Mouse (Mus musculus) kidney, postnatal 0 days (tissue): ENCODE data around the gene Nrap. TPM values are rescaled to one million over a fixed set of nuclear protein-coding genes. Genes with fewer than 3 reads are reported as not detected.

ENCODE experiments used
- ATAC-seq: fragments of 200-750 bp; cut with Nextera tagmentation; replicated peaks from 2 replicates; pipeline ENCODE4 v1.8.0; 2017; ENCODE audit warnings: low read depth, moderate number of reproducible peaks, moderate TSS enrichment, moderate library complexity; ENCODE audit not compliant: low FRiP score
- DNase-seq: peaks from one replicate; pipeline ENCODE4 v3.0.0-alpha.2; 2016; ENCODE audit warnings: low spot score
- H3K27ac ChIP-seq: fragments of 300-500 bp; sonication (generic); 2 replicates; pipeline ENCODE4 v1.5.1; 2014; ENCODE audit warnings: mild to moderate bottlenecking
- H3K27me3 ChIP-seq: fragments of 300-500 bp; sonication (generic); 2 replicates; pipeline ENCODE4 v1.6.1; 2014; ENCODE audit warnings: low read length, mixed read lengths; ENCODE audit not compliant: insufficient read depth
- H3K36me3 ChIP-seq: fragments of 300-500 bp; sonication (generic); 2 replicates; pipeline ENCODE4 v1.6.1; 2014; ENCODE audit warnings: low read length, mixed read lengths; ENCODE audit not compliant: insufficient read depth
- H3K4me1 ChIP-seq: fragments of 300-500 bp; sonication (generic); replicated peaks from 2 replicates; pipeline ENCODE4 v1.6.1; 2014; ENCODE audit warnings: antibody characterized with exemption, low read length, mixed read lengths; ENCODE audit not compliant: insufficient read depth
- H3K4me2 ChIP-seq: fragments of 300-500 bp; sonication (generic); 2 replicates; pipeline ENCODE4 v1.6.1; 2014; ENCODE audit warnings: mild to moderate bottlenecking, low read length, moderate library complexity, mixed read lengths
- H3K4me3 ChIP-seq: fragments of 300-500 bp; sonication (generic); replicated peaks from 2 replicates; pipeline ENCODE4 v1.5.1; 2014; ENCODE audit warnings: low read depth, low read length
- H3K9ac ChIP-seq: fragments of 300-500 bp; sonication (generic); 2 replicates; pipeline ENCODE4 v1.6.1; 2014; ENCODE audit warnings: low read depth, low read length
- H3K9me3 ChIP-seq: fragments of 300-500 bp; sonication (generic); replicated peaks from 2 replicates; pipeline ENCODE4 v1.6.1; 2016; ENCODE audit warnings: low read length, inconsistent platforms, mixed read lengths
- CTCF ChIP-seq: IDR thresholded peaks from 2 replicates; pipeline ENCODE4 v1.5.1; 2016; ENCODE audit warnings: antibody characterized with exemption, low read depth, mild to moderate bottlenecking, moderate library complexity
- WGBS: fragments of 180-500 bp; shearing (Covaris S2); extraction: QIAGEN DNeasy Blood & Tissue Kit; methylation state at CpG from one replicate; pipeline ENCODE4 v1.1.7; 2014; 5-methylcytosine and 5-hydroxymethylcytosine counted together
- polyA plus RNA-seq: library from polyadenylated mRNA; unstranded; fragments of >200 nt; fragmentation: Nextera tagmentation; extraction: Ambion mirVana; gene quantifications from 2 replicates; pipeline ENCODE4 v1.2.1, GENCODE M21; 2015

Gene Nrap
- polyA plus RNA-seq, 1 experiment from 2014 or later: 0.41 TPM

GRCm38 (mm10) chr19:56349295-56349694 is 40.5 kb downstream of the Nrap start:
- Histone ChIP-seq H3K4me1 (no peaks in the 10 kb centered on the region), H3K4me2 (no peak overlapping the region), H3K27me3 (no peaks in the 10 kb centered on the region), H3K27ac (no peak overlapping the region), H3K36me3 (no peaks in the 10 kb centered on the region), H3K9ac (no peak overlapping the region), H3K9me3 (no peaks in the 10 kb centered on the region), H3K4me3 (no peak overlapping the region)
- 32% methylated on average over 6 of the region's 6 CpGs for WGBS
- TF ChIP-seq CTCF: peak; percentile 71
- peak; percentile 56 for DNase-seq
- no peak for ATAC-seq

GRCm38 (mm10) chr19:56346750-56347149 is 43.1 kb downstream of the Nrap start:
- Histone ChIP-seq H3K4me3 (no peak overlapping the region), H3K27me3 (no peaks in the 10 kb centered on the region), H3K4me2 (no peak overlapping the region), H3K9me3 (no peaks in the 10 kb centered on the region), H3K9ac (no peak overlapping the region), H3K36me3 (no peaks in the 10 kb centered on the region), H3K4me1 (no peaks in the 10 kb centered on the region), H3K27ac (no peak overlapping the region)
- TF ChIP-seq CTCF: no peak
- ATAC-seq: no peak
- WGBS: 36% methylated on average over 13 of the region's 13 CpGs
- DNase-seq: no peak

- Histone ChIP-seq H3K4me3 (no peak overlapping the region), H3K4me2 (no peak overlapping the region), H3K36me3 (no peaks in the 10 kb centered on the region), H3K27me3 (no peaks in the 10 kb centered on the region), H3K9me3 (no peaks in the 10 kb centered on the region), H3K9ac (no peak overlapping the region), H3K27ac (no peak overlapping the region), H3K4me1 (no peaks in the 10 kb centered on the region)
- DNase-seq (peak; percentile 74), ATAC-seq (no peak)
- WGBS: 77% methylated on average over 3 of the region's 3 CpGs
- TF ChIP-seq CTCF: peak; percentile 73
Observed at GRCm38 (mm10) chr19:56346016-56346415, 43.8 kb downstream of the Nrap start.

- Histone ChIP-seq H3K4me2 (no peak overlapping the region), H3K4me3 (no peak overlapping the region), H3K4me1 (no peaks in the 10 kb centered on the region), H3K27ac (no peak overlapping the region), H3K9me3 (no peaks in the 10 kb centered on the region), H3K9ac (no peak overlapping the region), H3K36me3 (no peaks in the 10 kb centered on the region), H3K27me3 (no peaks in the 10 kb centered on the region)
- no peak for TF ChIP-seq CTCF
- ATAC-seq (no peak), DNase-seq (no peak)
- WGBS: 76% methylated on average over 26 of the region's 26 CpGs
Observed at GRCm38 (mm10) chr19:56343869-56344563, 45.8 kb downstream of the Nrap start.

- TF ChIP-seq CTCF: no peak
- Histone ChIP-seq H3K4me1 (no peaks in the 10 kb centered on the region), H3K9ac (no peak overlapping the region), H3K36me3 (no peaks in the 10 kb centered on the region), H3K4me3 (no peak overlapping the region), H3K27ac (no peak overlapping the region), H3K4me2 (no peak overlapping the region), H3K9me3 (no peaks in the 10 kb centered on the region), H3K27me3 (no peaks in the 10 kb centered on the region)
- DNase-seq (no peak), ATAC-seq (no peak)
- 71% methylated on average over 8 of the region's 8 CpGs for WGBS
Observed at GRCm38 (mm10) chr19:56342006-56342405, 47.8 kb downstream of the Nrap start.

- ATAC-seq (no peak), DNase-seq (no peak)
- no peak overlapping the region for H3K9ac ChIP-seq
- H3K4me1 ChIP-seq: no peaks in the 10 kb centered on the region
- TF ChIP-seq CTCF: no peak
- H3K9me3 ChIP-seq: no peaks in the 10 kb centered on the region
- 51% methylated on average over 12 of the region's 12 CpGs for WGBS
- no peak overlapping the region for H3K4me3 ChIP-seq
- no peaks in the 10 kb centered on the region for H3K27me3 ChIP-seq
- no peak overlapping the region for H3K27ac ChIP-seq
- H3K36me3 ChIP-seq: no peaks in the 10 kb centered on the region
- H3K4me2 ChIP-seq: no peak overlapping the region
Observed at GRCm38 (mm10) chr19:56336826-56337225, 53.0 kb downstream of the Nrap start.

- H3K9me3 ChIP-seq: no peaks in the 10 kb centered on the region
- DNase-seq (no peak), ATAC-seq (no peak)
- no peak overlapping the region for H3K27ac ChIP-seq
- 90% methylated on average over 17 of the region's 17 CpGs for WGBS
- no peak overlapping the region for H3K4me2 ChIP-seq
- H3K27me3 ChIP-seq: no peaks in the 10 kb centered on the region
- H3K36me3 ChIP-seq: no peaks in the 10 kb centered on the region
- H3K4me3 ChIP-seq: no peak overlapping the region
- no peak overlapping the region for H3K9ac ChIP-seq
- no peak for TF ChIP-seq CTCF
- no peaks in the 10 kb centered on the region for H3K4me1 ChIP-seq
Observed at GRCm38 (mm10) chr19:56336321-56336720, 53.5 kb downstream of the Nrap start.
